Mouse (Mus musculus) hindbrain, embryonic 11.5 days (tissue): Measurements from ENCODE around the gene Srsf12. TPM values are rescaled to one million over a fixed set of nuclear protein-coding genes. Genes with fewer than 3 reads are reported as not detected.

Source experiments
- ATAC-seq: fragments of 200-750 bp; cut with Nextera tagmentation; 2 replicates; pipeline ENCODE4 v1.8.0; 2017; ENCODE audit warnings: mild to moderate bottlenecking, moderate TSS enrichment, moderate library complexity; ENCODE audit not compliant: low FRiP score
- DNase-seq: peaks from one replicate; pipeline ENCODE4 v3.0.0-alpha.2; 2015; ENCODE audit warnings: low spot score
- H3K27ac ChIP-seq: fragments of 300-500 bp; sonication (generic); 2 replicates; pipeline ENCODE4 v1.5.1; 2014; ENCODE audit warnings: mild to moderate bottlenecking, low read depth, low read length
- H3K27me3 ChIP-seq: fragments of 300-500 bp; sonication (generic); 2 replicates; pipeline ENCODE4 v1.6.1; 2014; ENCODE audit warnings: mild to moderate bottlenecking, low read length, moderate library complexity, mixed read lengths; ENCODE audit not compliant: control insufficient read depth, insufficient read depth
- H3K36me3 ChIP-seq: fragments of 300-500 bp; sonication (generic); 2 replicates; pipeline ENCODE4 v1.6.1; 2014; ENCODE audit warnings: mild to moderate bottlenecking, low read length, moderate library complexity, mixed read lengths; ENCODE audit not compliant: control insufficient read depth, insufficient read depth
- H3K4me1 ChIP-seq: fragments of 300-500 bp; sonication (generic); replicated peaks from 2 replicates; pipeline ENCODE4 v1.6.1; 2014; ENCODE audit warnings: low read length, mixed read lengths; ENCODE audit not compliant: control insufficient read depth, insufficient read depth
- H3K4me2 ChIP-seq: fragments of 300-500 bp; sonication (generic); replicated peaks from 2 replicates; pipeline ENCODE4 v1.6.1; 2014; ENCODE audit warnings: mild to moderate bottlenecking, low read depth, low read length
- H3K4me3 ChIP-seq: fragments of 300-500 bp; sonication (generic); 2 replicates; pipeline ENCODE4 v1.5.1; 2014; ENCODE audit warnings: low read depth, low read length
- H3K9ac ChIP-seq: fragments of 300-500 bp; sonication (generic); 2 replicates; pipeline ENCODE4 v1.6.1; 2014; ENCODE audit warnings: low read depth, low read length
- H3K9me3 ChIP-seq: fragments of 300-500 bp; sonication (generic); 2 replicates; pipeline ENCODE4 v1.6.1; 2016; ENCODE audit warnings: low read length; ENCODE audit not compliant: control insufficient read depth
- WGBS: fragments of 180-500 bp; shearing (Covaris S2); extraction: QIAGEN DNeasy Blood & Tissue Kit; methylation state at CpG from one replicate; pipeline ENCODE4 v1.1.7; 2014; 5-methylcytosine and 5-hydroxymethylcytosine counted together
- polyA plus RNA-seq: library from polyadenylated mRNA; unstranded; fragments of >200 nt; fragmentation: Nextera tagmentation; extraction: Ambion mirVana; gene quantifications from 2 replicates; pipeline ENCODE4 v1.2.1, GENCODE M21; 2014

Gene Srsf12
- polyA plus RNA-seq, 1 experiment from 2014 or later, result 12.9 TPM

GRCm38 (mm10) chr4:33260311-33260710, 51.5 kb downstream of the Srsf12 start:
- ATAC-seq (no peak), DNase-seq (no peak)
- Histone ChIP-seq H3K27ac (no peak overlapping the region), H3K36me3 (no peaks in the 10 kb centered on the region), H3K4me2 (no peak overlapping the region), H3K9me3 (no peaks in the 10 kb centered on the region), H3K4me1 (no peaks in the 10 kb centered on the region), H3K9ac (no peak overlapping the region), H3K27me3 (no peaks in the 10 kb centered on the region), H3K4me3 (no peak overlapping the region)

- Histone ChIP-seq H3K9ac (no peak overlapping the region), H3K4me2 (no peak overlapping the region), H3K9me3 (no peaks in the 10 kb centered on the region), H3K4me1 (no peaks in the 10 kb centered on the region), H3K4me3 (no peak overlapping the region), H3K36me3 (no peaks in the 10 kb centered on the region), H3K27ac (no peak overlapping the region), H3K27me3 (no peaks in the 10 kb centered on the region)
- 76% methylated on average over 7 of the region's 7 CpGs for WGBS
- DNase-seq (no peak), ATAC-seq (no peak)
These were observed 52.5 kb downstream of the Srsf12 start for GRCm38 (mm10) chr4:33261311-33261753.

- H3K9ac ChIP-seq, result no peak overlapping the region
- no peak overlapping the region for H3K4me2 ChIP-seq
- H3K27ac ChIP-seq, result no peak overlapping the region
- H3K36me3 ChIP-seq, result no peaks in the 10 kb centered on the region
- no peak for DNase-seq
- no peaks in the 10 kb centered on the region for H3K4me1 ChIP-seq
- H3K9me3 ChIP-seq, result no peaks in the 10 kb centered on the region
- no peak for ATAC-seq
- no peak overlapping the region for H3K4me3 ChIP-seq
- H3K27me3 ChIP-seq, result no peaks in the 10 kb centered on the region
- WGBS, result 81% methylated on average over 1 of the region's 1 CpGs
These were observed 54.1 kb downstream of the Srsf12 start for GRCm38 (mm10) chr4:33262897-33263296.

- no peak for DNase-seq
- ATAC-seq, result no peak
- no peak overlapping the region for H3K9ac ChIP-seq
- no peak overlapping the region for H3K27ac ChIP-seq
- H3K4me3 ChIP-seq, result no peak overlapping the region
- H3K27me3 ChIP-seq, result no peaks in the 10 kb centered on the region
- 89% methylated on average over 11 of the region's 11 CpGs for WGBS
- no peaks in the 10 kb centered on the region for H3K9me3 ChIP-seq
- no peaks in the 10 kb centered on the region for H3K36me3 ChIP-seq
- H3K4me1 ChIP-seq, result no peaks in the 10 kb centered on the region
- no peak overlapping the region for H3K4me2 ChIP-seq
These were observed 56.4 kb downstream of the Srsf12 start for GRCm38 (mm10) chr4:33264979-33265726.

GRCm38 (mm10) chr4:33270386-33271314, 61.9 kb downstream of the Srsf12 start:
- Histone ChIP-seq H3K27me3 (no peaks in the 10 kb centered on the region), H3K4me1 (no peaks in the 10 kb centered on the region), H3K4me3 (no peak overlapping the region), H3K4me2 (no peak overlapping the region), H3K27ac (no peak overlapping the region), H3K36me3 (no peaks in the 10 kb centered on the region), H3K9me3 (no peaks in the 10 kb centered on the region), H3K9ac (no peak overlapping the region)
- no peak for ATAC-seq
- WGBS, result 79% methylated on average over 11 of the region's 11 CpGs
- no peak for DNase-seq

- DNase-seq (no peak), ATAC-seq (no peak)
- Histone ChIP-seq H3K27ac (no peak overlapping the region), H3K4me1 (no peaks in the 10 kb centered on the region), H3K36me3 (no peaks in the 10 kb centered on the region), H3K9ac (no peak overlapping the region), H3K9me3 (no peaks in the 10 kb centered on the region), H3K27me3 (no peaks in the 10 kb centered on the region), H3K4me2 (no peak overlapping the region), H3K4me3 (no peak overlapping the region)
- 84% methylated on average over 3 of the region's 3 CpGs for WGBS
These were observed 64.6 kb downstream of the Srsf12 start for GRCm38 (mm10) chr4:33273437-33273836.

- Histone ChIP-seq H3K36me3 (no peaks in the 10 kb centered on the region), H3K4me1 (no peaks in the 10 kb centered on the region), H3K4me3 (no peak overlapping the region), H3K27me3 (no peaks in the 10 kb centered on the region), H3K4me2 (no peak overlapping the region), H3K9ac (no peak overlapping the region), H3K9me3 (no peaks in the 10 kb centered on the region), H3K27ac (no peak overlapping the region)
- DNase-seq (no peak), ATAC-seq (no peak)
- WGBS, result 84% methylated on average over 3 of the region's 3 CpGs
These were observed 73.3 kb downstream of the Srsf12 start for GRCm38 (mm10) chr4:33281891-33282685.
